Mouse (Mus musculus): ENCODE measurements at regions not wholly inside any gene's neighbourhood (a gene's known extent, or its start where the extent isn't known, plus 50 kb on each side); places are given as distances from the start of the nearest gene placed in this dataset.
"Not testable (repeated sequence)": the region's sequence is repeated elsewhere in the genome, so short reads cannot be mapped to it uniquely, and the experiment has no call there.

GRCm38 (mm10) chr5:148754896-148755295 lies 174.2 kb downstream of the Katnal1 start:
- peaks cover 13% of the 10 kb centered on the region for H3K27me3 ChIP-seq (ENCODE audit: insufficient read depth, low read length)
- no peak for TF ChIP-seq NANOG (IDR thresholded peaks at IDR 0.05; ENCODE audit: borderline replicate concordance, low read length)
- no peak for TF ChIP-seq POU5F1 (IDR thresholded peaks at IDR 0.05; ENCODE audit: borderline replicate concordance, low read length)
- no peak for TF ChIP-seq CTCF (conservative IDR thresholded peaks at IDR 0.05; ENCODE audit: low read length)
- H3K4me1 ChIP-seq (replicated peaks; ENCODE audit: low read depth, low read length), result peaks cover 57% of the 10 kb centered on the region
- H3K9me3 ChIP-seq (ENCODE audit: low read length), result no peaks in the 10 kb centered on the region
- H3K4me3 ChIP-seq (replicated peaks; ENCODE audit: low read length), result no peak overlapping the region
- H3K36me3 ChIP-seq (ENCODE audit: insufficient read depth, low read length), result no peaks in the 10 kb centered on the region

- no peaks in the 10 kb centered on the region for H3K36me3 ChIP-seq (ENCODE audit: insufficient read depth, low read length)
- no peak overlapping the region for H3K4me3 ChIP-seq (replicated peaks; ENCODE audit: low read length)
- peaks cover 62% of the 10 kb centered on the region for H3K4me1 ChIP-seq (replicated peaks; ENCODE audit: low read depth, low read length)
- peaks cover 8% of the 10 kb centered on the region for H3K27me3 ChIP-seq (ENCODE audit: insufficient read depth, low read length)
- TF ChIP-seq POU5F1 (IDR thresholded peaks at IDR 0.05; ENCODE audit: borderline replicate concordance, low read length) (no peak), CTCF (conservative IDR thresholded peaks at IDR 0.05; ENCODE audit: low read length) (peak; percentile 67), NANOG (IDR thresholded peaks at IDR 0.05; ENCODE audit: borderline replicate concordance, low read length) (no peak)
- no peaks in the 10 kb centered on the region for H3K9me3 ChIP-seq (ENCODE audit: low read length)
Measured at GRCm38 (mm10) chr5:148754363-148754762, 174.8 kb downstream of the Katnal1 start.

- TF ChIP-seq POU5F1 (IDR thresholded peaks at IDR 0.05; ENCODE audit: borderline replicate concordance, low read length), result no peak
- no peak for TF ChIP-seq CTCF (conservative IDR thresholded peaks at IDR 0.05; ENCODE audit: low read length)
- no peak for TF ChIP-seq NANOG (IDR thresholded peaks at IDR 0.05; ENCODE audit: borderline replicate concordance, low read length)
Measured at GRCm38 (mm10) chr5:148753457-148753856, 175.7 kb downstream of the Katnal1 start.

GRCm38 (mm10) chr5:148751980-148752379 lies 177.1 kb downstream of the Katnal1 start:
- TF ChIP-seq NANOG (IDR thresholded peaks at IDR 0.05; ENCODE audit: borderline replicate concordance, low read length) (no peak), POU5F1 (IDR thresholded peaks at IDR 0.05; ENCODE audit: borderline replicate concordance, low read length) (no peak), CTCF (conservative IDR thresholded peaks at IDR 0.05; ENCODE audit: low read length) (no peak)
- H3K9me3 ChIP-seq (ENCODE audit: low read length), result no peaks in the 10 kb centered on the region
- H3K4me3 ChIP-seq (replicated peaks; ENCODE audit: low read length), result peak overlapping the region; percentile 65
- no peaks in the 10 kb centered on the region for H3K27me3 ChIP-seq (ENCODE audit: insufficient read depth, low read length)
- no peaks in the 10 kb centered on the region for H3K36me3 ChIP-seq (ENCODE audit: insufficient read depth, low read length)
- peaks cover 76% of the 10 kb centered on the region for H3K4me1 ChIP-seq (replicated peaks; ENCODE audit: low read depth, low read length)

More at GRCm38 (mm10) chr5:148753457-148753856, 175.7 kb downstream of the Katnal1 start:
- Histone ChIP-seq H3K4me3 (replicated peaks; ENCODE audit: low read length) (no peak overlapping the region), H3K4me1 (replicated peaks; ENCODE audit: low read depth, low read length) (peaks cover 71% of the 10 kb centered on the region), H3K27me3 (ENCODE audit: insufficient read depth, low read length) (no peaks in the 10 kb centered on the region), H3K36me3 (ENCODE audit: insufficient read depth, low read length) (no peaks in the 10 kb centered on the region), H3K9me3 (ENCODE audit: low read length) (no peaks in the 10 kb centered on the region)

- TF ChIP-seq CTCF (conservative IDR thresholded peaks at IDR 0.05; ENCODE audit: low read length), result no peak
- no peak for TF ChIP-seq NANOG (IDR thresholded peaks at IDR 0.05; ENCODE audit: borderline replicate concordance, low read length)
- Histone ChIP-seq H3K4me3 (replicated peaks; ENCODE audit: low read length) (peak overlapping the region; percentile 35; the same call in 1 of the 2 replicates), H3K27me3 (ENCODE audit: insufficient read depth, low read length) (no peaks in the 10 kb centered on the region), H3K9me3 (ENCODE audit: low read length) (peaks cover 6% of the 10 kb centered on the region), H3K36me3 (ENCODE audit: insufficient read depth, low read length) (no peaks in the 10 kb centered on the region), H3K4me1 (replicated peaks; ENCODE audit: low read depth, low read length) (peaks cover 73% of the 10 kb centered on the region)
Measured at GRCm38 (mm10) chr5:148750002-148750734, 179.0 kb downstream of the Katnal1 start.

DNA sequence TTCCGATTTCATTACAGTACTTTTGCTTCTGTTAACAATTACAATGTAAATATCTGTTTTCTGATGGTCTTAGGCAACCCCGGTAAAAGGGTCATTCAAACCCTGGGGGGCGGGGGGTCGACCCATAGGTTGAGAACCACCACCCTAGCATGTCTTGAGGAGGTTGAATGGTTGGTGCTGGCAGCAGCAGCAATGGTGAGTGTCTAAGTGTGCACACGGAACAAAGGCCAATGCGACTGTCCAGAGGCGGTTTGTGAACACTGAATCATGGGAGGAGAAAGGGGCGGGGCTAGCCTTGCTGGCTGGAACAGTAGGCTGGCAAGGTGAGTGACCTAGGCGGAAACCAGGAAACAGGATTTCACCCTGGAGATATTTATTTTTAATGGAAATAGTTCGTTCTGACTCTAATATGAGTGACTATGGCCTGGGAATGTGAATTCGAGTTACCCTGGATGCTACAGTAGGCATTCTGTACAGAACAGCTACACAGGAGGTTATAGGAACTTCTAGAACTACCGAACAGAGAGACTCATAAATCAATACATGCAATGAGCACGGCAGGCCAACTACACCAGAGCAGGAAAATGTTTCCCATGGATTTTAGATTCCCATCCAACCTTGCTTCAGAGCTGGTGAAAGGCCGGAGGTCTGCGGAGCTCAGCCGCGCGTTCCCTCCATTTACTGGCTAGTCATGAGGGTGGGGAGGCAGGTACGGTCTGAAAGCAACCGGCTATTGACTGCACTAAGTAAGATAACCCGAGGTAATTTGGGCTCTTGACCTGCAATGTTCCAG lies 181.0 kb downstream of the Katnal1 start:
- Histone ChIP-seq H3K36me3 (ENCODE audit: insufficient read depth, low read length) (peaks cover 10% of the 10 kb centered on the region; the same call in 1 of the 2 replicates), H3K9me3 (ENCODE audit: low read length) (peaks cover 20% of the 10 kb centered on the region), H3K4me1 (replicated peaks; ENCODE audit: low read depth, low read length) (peaks cover 85% of the 10 kb centered on the region), H3K27me3 (ENCODE audit: insufficient read depth, low read length) (no peaks in the 10 kb centered on the region), H3K4me3 (replicated peaks; ENCODE audit: low read length) (peak overlapping the region; percentile 74)
- TF ChIP-seq CTCF (conservative IDR thresholded peaks at IDR 0.05; ENCODE audit: low read length) (no peak), POU5F1 (IDR thresholded peaks at IDR 0.05; ENCODE audit: borderline replicate concordance, low read length) (no peak), NANOG (IDR thresholded peaks at IDR 0.05; ENCODE audit: borderline replicate concordance, low read length) (no peak)

- Histone ChIP-seq H3K27me3 (ENCODE audit: insufficient read depth, low read length) (no peaks in the 10 kb centered on the region), H3K4me3 (replicated peaks; ENCODE audit: low read length) (peak overlapping the region; percentile 74), H3K4me1 (replicated peaks; ENCODE audit: low read depth, low read length) (peaks cover 87% of the 10 kb centered on the region), H3K36me3 (ENCODE audit: insufficient read depth, low read length) (peaks cover 12% of the 10 kb centered on the region; the same call in 1 of the 2 replicates), H3K9me3 (ENCODE audit: low read length) (peaks cover 22% of the 10 kb centered on the region)
- no peak for TF ChIP-seq POU5F1 (IDR thresholded peaks at IDR 0.05; ENCODE audit: borderline replicate concordance, low read length)
Measured at GRCm38 (mm10) chr5:148747549-148747948, 181.6 kb downstream of the Katnal1 start.

DNA sequence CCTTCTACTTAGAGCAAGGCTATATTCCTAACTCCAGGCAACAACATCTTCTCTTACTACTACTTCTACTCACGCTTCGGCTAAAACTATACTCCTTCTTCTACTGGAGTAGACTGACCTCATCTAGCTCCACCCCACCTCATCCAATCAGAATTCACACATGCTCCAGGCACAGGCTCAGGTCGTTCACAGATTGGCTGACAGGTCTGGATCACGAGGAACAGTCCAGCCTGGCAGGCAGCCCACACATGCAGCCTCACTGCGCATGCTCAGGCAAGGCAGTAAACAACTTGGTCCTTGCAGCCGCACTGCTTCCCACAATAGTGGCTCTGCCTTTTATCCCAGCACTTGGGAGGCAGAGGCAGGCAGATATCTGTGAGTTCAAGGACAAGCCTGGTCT lies 182.4 kb downstream of the Katnal1 start:
- not testable (repeated sequence) for H3K27me3 ChIP-seq (ENCODE audit: insufficient read depth, low read length)
- Histone ChIP-seq H3K36me3 (ENCODE audit: insufficient read depth, low read length) (peaks cover 12% of the 10 kb centered on the region; the same call in 1 of the 2 replicates), H3K4me3 (replicated peaks; ENCODE audit: low read length) (peak overlapping the region; percentile 74), H3K9me3 (ENCODE audit: low read length) (peaks cover 22% of the 10 kb centered on the region), H3K4me1 (replicated peaks; ENCODE audit: low read depth, low read length) (peaks cover 85% of the 10 kb centered on the region)

Measured in E14TG2a.4 (cell line).